ENCODE assay signal across 10 mouse cellular contexts in the genomic region with DNA sequence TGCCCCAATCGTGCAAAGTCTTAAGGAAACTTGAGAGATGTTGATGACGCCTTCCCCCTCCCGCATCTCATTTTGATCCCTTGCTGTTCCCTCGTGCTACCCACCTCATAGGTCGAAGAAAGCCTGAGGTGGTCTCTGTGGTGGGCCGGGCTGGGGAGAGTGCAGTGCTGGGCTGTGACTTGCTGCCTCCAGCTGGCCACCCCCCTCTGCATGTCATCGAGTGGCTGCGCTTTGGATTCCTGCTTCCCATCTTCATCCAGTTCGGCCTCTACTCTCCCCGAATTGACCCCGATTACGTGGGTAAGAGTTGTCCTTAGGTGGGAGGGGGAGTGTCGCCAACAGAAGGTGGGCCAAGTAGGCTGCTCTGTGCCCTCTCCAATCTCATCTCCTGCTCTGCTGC. TPM values are rescaled to one million over a fixed set of nuclear protein-coding genes. Genes with fewer than 3 reads are reported as not detected.
A peak's percentile ranks its signal among the peaks of the same experiment; 100 is the strongest.
DNase-seq lines count a peak whose midpoint lies in the region; ATAC-seq and TF ChIP-seq lines count a peak whose summit lies in the region.
"Had no signal": no experiment of that assay in that cellular context is flagged by ENCODE, and none has a peak within 500 bp of the region (broad histone marks: within the 10 kb centered on the region; RNA-seq: fewer than 3 reads in every experiment).

No protein-coding gene starts in this region.

- no peaks in the 10 kb centered on the region for H3K9me3 ChIP-seq in embryonic facial prominence, embryonic 14.5 days (ENCODE audit: control insufficient read depth, low read length)
- H3K9me3 ChIP-seq in forebrain, embryonic 14.5 days (replicated peaks; ENCODE audit: control insufficient read depth, low read length), result no peaks in the 10 kb centered on the region
- H3K9me3 ChIP-seq in intestine, postnatal 0 days (ENCODE audit: control insufficient read depth), result no peaks in the 10 kb centered on the region
- H3K9me3 ChIP-seq in neural tube, embryonic 13.5 days, result no peaks in the 10 kb centered on the region
- H3K9me3 ChIP-seq: liver, embryonic 15.5 days had no signal

- H3K27ac ChIP-seq in embryonic facial prominence, embryonic 14.5 days (replicated peaks; ENCODE audit: low read depth, low read length), result no peak overlapping the region
- H3K27ac ChIP-seq in forebrain, embryonic 14.5 days (ENCODE audit: low read depth, low read length), result no peak overlapping the region; the same call in 1 of the 2 replicates
- no peak overlapping the region for H3K27ac ChIP-seq in intestine, postnatal 0 days (ENCODE audit: low read depth, low read length)
- no peak overlapping the region for H3K27ac ChIP-seq in neural tube, embryonic 13.5 days (replicated peaks)
- no peak overlapping the region for H3K27ac ChIP-seq in heart, adult 2 months
- H3K27ac ChIP-seq: liver, embryonic 15.5 days had no signal

- peak overlapping the region; percentile 45 for H3K9ac ChIP-seq in embryonic facial prominence, embryonic 14.5 days (ENCODE audit: low read depth, low read length)
- H3K9ac ChIP-seq in forebrain, embryonic 14.5 days (ENCODE audit: low read length), result peak overlapping the region; percentile 79
- no peak overlapping the region for H3K9ac ChIP-seq in intestine, postnatal 0 days (ENCODE audit: low read depth, low read length)
- peak overlapping the region; percentile 78 for H3K9ac ChIP-seq in neural tube, embryonic 13.5 days
- no peak overlapping the region for H3K9ac ChIP-seq in heart, adult 2 months (ENCODE audit: low read depth, low read length)
- H3K9ac ChIP-seq: liver, embryonic 15.5 days had no signal

- H3K4me1 ChIP-seq in embryonic facial prominence, embryonic 14.5 days (ENCODE audit: control insufficient read depth, insufficient read depth, low read length), result peaks cover 13% of the 10 kb centered on the region
- H3K4me1 ChIP-seq in forebrain, embryonic 14.5 days (ENCODE audit: control insufficient read depth, insufficient read depth, low read length), result peaks cover 48% of the 10 kb centered on the region
- H3K4me1 ChIP-seq in intestine, postnatal 0 days (replicated peaks; ENCODE audit: control insufficient read depth, insufficient read depth, low read length), result peaks cover 6% of the 10 kb centered on the region; the same call in 1 of the 2 replicates
- H3K4me1 ChIP-seq in neural tube, embryonic 13.5 days (replicated peaks), result peaks cover 71% of the 10 kb centered on the region
- no peaks in the 10 kb centered on the region for H3K4me1 ChIP-seq in heart, adult 2 months (ENCODE audit: control insufficient read depth, insufficient read depth, low read length)

- intact Hi-C loops in heart, adult 2 months (cut with DNase I), result loop anchor here (5.0 to 10.0 kb wide), 2 partner anchors 133 to 460 kb away; partner anchors contain the start of gene Vangl2

- no peak for DNase-seq in embryonic facial prominence, embryonic 14.5 days (ENCODE audit: low spot score)
- no peak for DNase-seq in forebrain, embryonic 14.5 days (ENCODE audit: low spot score)
- no peak for DNase-seq in embryo, embryonic 9.5 days (ENCODE audit: extremely low spot score)
- no peak for DNase-seq in testis, postnatal 14 days (ENCODE audit: low spot score)
- no peak for DNase-seq in heart, adult 2 months
- DNase-seq: heart, postnatal 36 days; thymus, postnatal 14 days had no signal

- H3K79me2 ChIP-seq in heart, adult 2 months (replicated peaks; ENCODE audit: control insufficient read depth, insufficient read depth, low read length), result no peaks in the 10 kb centered on the region

- H3K4me2 ChIP-seq in embryonic facial prominence, embryonic 14.5 days (ENCODE audit: low read depth, low read length), result peak overlapping the region; percentile 78
- H3K4me2 ChIP-seq in forebrain, embryonic 14.5 days (ENCODE audit: low read length), result peak overlapping the region; percentile 82
- peak overlapping the region; percentile 76 for H3K4me2 ChIP-seq in intestine, postnatal 0 days (replicated peaks; ENCODE audit: low read depth)
- H3K4me2 ChIP-seq in neural tube, embryonic 13.5 days, result peak overlapping the region; percentile 80
- H3K4me2 ChIP-seq: liver, embryonic 15.5 days had no signal

- TF ChIP-seq POLR2A in heart, adult 2 months (IDR thresholded peaks at IDR 0.05; ENCODE audit: insufficient read depth, low read depth, low read length), result no peak

- WGBS in embryonic facial prominence, embryonic 14.5 days, result 53% methylated on average over 13 of the region's 13 CpGs
- WGBS in forebrain, embryonic 14.5 days, result 31% methylated on average over 13 of the region's 13 CpGs
- WGBS in intestine, postnatal 0 days, result 52% methylated on average over 13 of the region's 13 CpGs
- 32% methylated on average over 13 of the region's 13 CpGs for WGBS in neural tube, embryonic 13.5 days
- WGBS in heart, adult 2 months, result 88% methylated on average over 13 of the region's 13 CpGs

- TF ChIP-seq CTCF in intestine, postnatal 0 days (IDR thresholded peaks at IDR 0.05; ENCODE audit: low read depth), result no peak
- no peak for TF ChIP-seq CTCF in heart, adult 2 months (IDR thresholded peaks at IDR 0.05)

- peak overlapping the region; percentile 70; the same call in 1 of the 2 replicates for H3K4me3 ChIP-seq in embryonic facial prominence, embryonic 14.5 days (ENCODE audit: low read depth, low read length)
- H3K4me3 ChIP-seq in forebrain, embryonic 14.5 days (ENCODE audit: low read depth, low read length), result peak overlapping the region; percentile 73
- peak overlapping the region; percentile 51 for H3K4me3 ChIP-seq in intestine, postnatal 0 days (ENCODE audit: low read depth, low read length)
- H3K4me3 ChIP-seq in neural tube, embryonic 13.5 days, result peak overlapping the region; percentile 57
- no peak overlapping the region for H3K4me3 ChIP-seq in heart, adult 2 months
- H3K4me3 ChIP-seq: liver, embryonic 15.5 days had no signal

- H3K36me3 ChIP-seq in embryonic facial prominence, embryonic 14.5 days (ENCODE audit: control insufficient read depth, insufficient read depth, low read length), result 0 out of 2 replicates have a peak, but pooled peaks cover 6% of the 10 kb centered on the region
- H3K36me3 ChIP-seq in forebrain, embryonic 14.5 days (ENCODE audit: control insufficient read depth, insufficient read depth, low read length), result peaks cover 33% of the 10 kb centered on the region
- H3K36me3 ChIP-seq in intestine, postnatal 0 days (ENCODE audit: control insufficient read depth, insufficient read depth), result 0 out of 2 replicates have a peak, but pooled peaks cover 17% of the 10 kb centered on the region
- H3K36me3 ChIP-seq in neural tube, embryonic 13.5 days, result 0 out of 2 replicates have a peak, but pooled peaks cover 4% of the 10 kb centered on the region
- H3K36me3 ChIP-seq in heart, adult 2 months (ENCODE audit: control insufficient read depth, insufficient read depth, low read length), result no peaks in the 10 kb centered on the region
- H3K36me3 ChIP-seq: liver, embryonic 15.5 days had no signal

- ATAC-seq in embryonic facial prominence, embryonic 14.5 days (ENCODE audit: low read depth), result no peak
- no peak for ATAC-seq in forebrain, embryonic 14.5 days
- ATAC-seq in intestine, postnatal 0 days, result no peak
- ATAC-seq in neural tube, embryonic 13.5 days (ENCODE audit: low read depth), result no peak

- no peak for TF ChIP-seq EP300 in heart, adult 2 months (IDR thresholded peaks at IDR 0.05; ENCODE audit: insufficient read depth, low read depth, low read length)

- H3K27me3 ChIP-seq in embryonic facial prominence, embryonic 14.5 days (replicated peaks; ENCODE audit: control insufficient read depth, insufficient read depth, low read length), result no peaks in the 10 kb centered on the region
- H3K27me3 ChIP-seq in forebrain, embryonic 14.5 days (replicated peaks; ENCODE audit: control insufficient read depth, insufficient read depth, low read length), result no peaks in the 10 kb centered on the region
- no peaks in the 10 kb centered on the region for H3K27me3 ChIP-seq in intestine, postnatal 0 days (replicated peaks; ENCODE audit: control insufficient read depth, insufficient read depth, low read length)
- peaks cover 4% of the 10 kb centered on the region; the same call in 1 of the 2 replicates for H3K27me3 ChIP-seq in neural tube, embryonic 13.5 days
- H3K27me3 ChIP-seq in heart, adult 2 months (ENCODE audit: control insufficient read depth, insufficient read depth, low read length), result no peaks in the 10 kb centered on the region

RNA-seq across cellular contexts. Expression of gene Igsf9, which starts 3.1 kb away (rescaled TPM):
- polyA plus RNA-seq in embryonic facial prominence, embryonic 14.5 days (2014; fragmentation: Nextera tagmentation; extraction: Ambion mirVana), result 21.4 and 26.3 TPM in 2 replicates
- 23.5 and 37.8 TPM in 2 replicates for polyA plus RNA-seq in forebrain, embryonic 14.5 days (2014; fragmentation: Nextera tagmentation; extraction: Ambion mirVana)
- 73.4 and 93.7 TPM in 2 replicates for polyA plus RNA-seq in intestine, postnatal 0 days (2015; fragmentation: Nextera tagmentation; extraction: Ambion mirVana)
- 62.6 and 65.9 TPM in 2 replicates for polyA plus RNA-seq in neural tube, embryonic 13.5 days (2015; fragmentation: Nextera tagmentation; extraction: Ambion mirVana)
- total RNA-seq in heart, adult 2 months (2021), result under 1 TPM; 0.36 to 0.47 TPM
- 2.1 and 3.8 TPM in 2 replicates for polyA plus RNA-seq in heart, adult 2 months (2012; rRNA removed)

RNA-seq across cellular contexts. Expression of gene Slamf9, which starts 9.5 kb away (rescaled TPM):
- polyA plus RNA-seq in embryonic facial prominence, embryonic 14.5 days (2014; fragmentation: Nextera tagmentation; extraction: Ambion mirVana), result 0.68 and 0.77 TPM in 2 replicates
- polyA plus RNA-seq in forebrain, embryonic 14.5 days (2014; fragmentation: Nextera tagmentation; extraction: Ambion mirVana), result 0.16 and 0.34 TPM in 2 replicates
- polyA plus RNA-seq in intestine, postnatal 0 days (2015; fragmentation: Nextera tagmentation; extraction: Ambion mirVana), result 1.8 and 2.1 TPM in 2 replicates
- polyA plus RNA-seq in neural tube, embryonic 13.5 days (2015; fragmentation: Nextera tagmentation; extraction: Ambion mirVana), result 0.37 TPM in 1 of 2 replicates, not detected in the other
- 1 to 10 TPM; 1.2 to 2.3 TPM for total RNA-seq in heart, adult 2 months (2021)
- polyA plus RNA-seq in heart, adult 2 months (2012; rRNA removed), result 6.8 and 7.0 TPM in 2 replicates

RNA-seq across cellular contexts. Expression of gene Tagln2, which starts 15.2 kb away (rescaled TPM):
- polyA plus RNA-seq in embryonic facial prominence, embryonic 14.5 days (2014; fragmentation: Nextera tagmentation; extraction: Ambion mirVana), result 192 and 231 TPM in 2 replicates
- polyA plus RNA-seq in forebrain, embryonic 14.5 days (2014; fragmentation: Nextera tagmentation; extraction: Ambion mirVana), result 40.4 and 53.3 TPM in 2 replicates
- 339 and 374 TPM in 2 replicates for polyA plus RNA-seq in intestine, postnatal 0 days (2015; fragmentation: Nextera tagmentation; extraction: Ambion mirVana)
- polyA plus RNA-seq in neural tube, embryonic 13.5 days (2015; fragmentation: Nextera tagmentation; extraction: Ambion mirVana), result 160 and 187 TPM in 2 replicates
- 10 to 100 TPM; 65.5 to 77.8 TPM for total RNA-seq in heart, adult 2 months (2021)
- polyA plus RNA-seq in heart, adult 2 months (2012; rRNA removed), result 131 and 152 TPM in 2 replicates

RNA-seq across cellular contexts. Expression of gene Cfap45, which starts 35.9 kb away (rescaled TPM):
- polyA plus RNA-seq in embryonic facial prominence, embryonic 14.5 days (2014; fragmentation: Nextera tagmentation; extraction: Ambion mirVana), result 6.5 and 8.9 TPM in 2 replicates
- polyA plus RNA-seq in forebrain, embryonic 14.5 days (2014; fragmentation: Nextera tagmentation; extraction: Ambion mirVana), result 2.4 and 3.3 TPM in 2 replicates
- polyA plus RNA-seq in intestine, postnatal 0 days (2015; fragmentation: Nextera tagmentation; extraction: Ambion mirVana), result 0.77 and 1.3 TPM in 2 replicates
- polyA plus RNA-seq in neural tube, embryonic 13.5 days (2015; fragmentation: Nextera tagmentation; extraction: Ambion mirVana), result 2.5 and 3.1 TPM in 2 replicates
- under 1 TPM; 0.39 to 0.52 TPM for total RNA-seq in heart, adult 2 months (2021)
- polyA plus RNA-seq in heart, adult 2 months (2012; rRNA removed), result 0.26 and 0.53 TPM in 2 replicates

Comparison
In these comparisons a context has a peak if more than half of its experiments do, and no peak if none do; other contexts are left out.
1. H3K9ac ChIP-seq: peak in embryonic facial prominence, embryonic 14.5 days (single experiment), forebrain, embryonic 14.5 days (single experiment) and neural tube, embryonic 13.5 days (single experiment); none in intestine, postnatal 0 days (single experiment) and heart, adult 2 months (single experiment).
2. Peak in every context shown above with its lines, with median percentiles within 50 percentile points of each other: H3K4me2 ChIP-seq.